Mouse (Mus musculus): ENCODE results near the gene Olfr545.
A peak's percentile ranks its signal among the peaks of the same experiment; 100 is the strongest.

The Olfr545 gene

GRCm38 (mm10) chr7:102478425-102478824 is 20.9 kb downstream of the Olfr545 start:
- peak; percentile 76 for DNase-seq

GRCm38 (mm10) chr7:102477377-102477776 is 22.0 kb downstream of the Olfr545 start:
- peak; percentile 72 for DNase-seq

- DNase-seq, result peak; percentile 74
Observed at GRCm38 (mm10) chr7:102476601-102477000, 22.8 kb downstream of the Olfr545 start.

GRCm38 (mm10) chr7:102472675-102473074 is 26.7 kb downstream of the Olfr545 start:
- peak; percentile 73 for DNase-seq

GRCm38 (mm10) chr7:102467566-102467965 is 31.8 kb downstream of the Olfr545 start:
- peak; percentile 62 for DNase-seq

- DNase-seq, result peak; percentile 17
Observed at GRCm38 (mm10) chr7:102458618-102459380, 40.6 kb downstream of the Olfr545 start.

- DNase-seq, result peak; percentile 45
Observed at GRCm38 (mm10) chr7:102446438-102446837, 52.9 kb downstream of the Olfr545 start.

GRCm38 (mm10) chr7:102444301-102444700 is 55.1 kb downstream of the Olfr545 start:
- DNase-seq, result peak; percentile 65

- DNase-seq, result no peak
Observed at GRCm38 (mm10) chr7:102442432-102442831, 56.9 kb downstream of the Olfr545 start.

- peak; percentile 99 for DNase-seq
Observed at GRCm38 (mm10) chr7:102441657-102442391, 57.5 kb downstream of the Olfr545 start, which contains the start of gene Rrm1. Gene Rrm1, plus strand, starts transcription at chr7:102441695.

Measured in heart, adult 11 months (tissue).